Mouse (Mus musculus) kidney, postnatal 0 days (tissue): Measurements from ENCODE around the gene C1qtnf4. TPM values are rescaled to one million over a fixed set of nuclear protein-coding genes. Genes with fewer than 3 reads are reported as not detected.
"Not testable (repeated sequence)": the region's sequence is repeated elsewhere in the genome, so short reads cannot be mapped to it uniquely, and the experiment has no call there.

Source experiments
- ATAC-seq: fragments of 200-750 bp; cut with Nextera tagmentation; replicated peaks from 2 replicates; pipeline ENCODE4 v1.8.0; 2017; ENCODE audit warnings: low read depth, moderate number of reproducible peaks, moderate TSS enrichment, moderate library complexity; ENCODE audit not compliant: low FRiP score
- DNase-seq: peaks from one replicate; pipeline ENCODE4 v3.0.0-alpha.2; 2016; ENCODE audit warnings: low spot score
- H3K27ac ChIP-seq: fragments of 300-500 bp; sonication (generic); 2 replicates; pipeline ENCODE4 v1.5.1; 2014; ENCODE audit warnings: mild to moderate bottlenecking
- H3K27me3 ChIP-seq: fragments of 300-500 bp; sonication (generic); 2 replicates; pipeline ENCODE4 v1.6.1; 2014; ENCODE audit warnings: low read length, mixed read lengths; ENCODE audit not compliant: insufficient read depth
- H3K36me3 ChIP-seq: fragments of 300-500 bp; sonication (generic); 2 replicates; pipeline ENCODE4 v1.6.1; 2014; ENCODE audit warnings: low read length, mixed read lengths; ENCODE audit not compliant: insufficient read depth
- H3K4me1 ChIP-seq: fragments of 300-500 bp; sonication (generic); replicated peaks from 2 replicates; pipeline ENCODE4 v1.6.1; 2014; ENCODE audit warnings: antibody characterized with exemption, low read length, mixed read lengths; ENCODE audit not compliant: insufficient read depth
- H3K4me2 ChIP-seq: fragments of 300-500 bp; sonication (generic); 2 replicates; pipeline ENCODE4 v1.6.1; 2014; ENCODE audit warnings: mild to moderate bottlenecking, low read length, moderate library complexity, mixed read lengths
- H3K4me3 ChIP-seq: fragments of 300-500 bp; sonication (generic); replicated peaks from 2 replicates; pipeline ENCODE4 v1.5.1; 2014; ENCODE audit warnings: low read depth, low read length
- H3K9ac ChIP-seq: fragments of 300-500 bp; sonication (generic); 2 replicates; pipeline ENCODE4 v1.6.1; 2014; ENCODE audit warnings: low read depth, low read length
- H3K9me3 ChIP-seq: fragments of 300-500 bp; sonication (generic); replicated peaks from 2 replicates; pipeline ENCODE4 v1.6.1; 2016; ENCODE audit warnings: low read length, inconsistent platforms, mixed read lengths
- CTCF ChIP-seq: IDR thresholded peaks from 2 replicates; pipeline ENCODE4 v1.5.1; 2016; ENCODE audit warnings: antibody characterized with exemption, low read depth, mild to moderate bottlenecking, moderate library complexity
- WGBS: fragments of 180-500 bp; shearing (Covaris S2); extraction: QIAGEN DNeasy Blood & Tissue Kit; methylation state at CpG from one replicate; pipeline ENCODE4 v1.1.7; 2014; 5-methylcytosine and 5-hydroxymethylcytosine counted together
- polyA plus RNA-seq: library from polyadenylated mRNA; unstranded; fragments of >200 nt; fragmentation: Nextera tagmentation; extraction: Ambion mirVana; gene quantifications from 2 replicates; pipeline ENCODE4 v1.2.1, GENCODE M21; 2015

C1qtnf4 gene
- polyA plus RNA-seq, 1 experiment from 2014 or later: 28.0 TPM

DNA sequence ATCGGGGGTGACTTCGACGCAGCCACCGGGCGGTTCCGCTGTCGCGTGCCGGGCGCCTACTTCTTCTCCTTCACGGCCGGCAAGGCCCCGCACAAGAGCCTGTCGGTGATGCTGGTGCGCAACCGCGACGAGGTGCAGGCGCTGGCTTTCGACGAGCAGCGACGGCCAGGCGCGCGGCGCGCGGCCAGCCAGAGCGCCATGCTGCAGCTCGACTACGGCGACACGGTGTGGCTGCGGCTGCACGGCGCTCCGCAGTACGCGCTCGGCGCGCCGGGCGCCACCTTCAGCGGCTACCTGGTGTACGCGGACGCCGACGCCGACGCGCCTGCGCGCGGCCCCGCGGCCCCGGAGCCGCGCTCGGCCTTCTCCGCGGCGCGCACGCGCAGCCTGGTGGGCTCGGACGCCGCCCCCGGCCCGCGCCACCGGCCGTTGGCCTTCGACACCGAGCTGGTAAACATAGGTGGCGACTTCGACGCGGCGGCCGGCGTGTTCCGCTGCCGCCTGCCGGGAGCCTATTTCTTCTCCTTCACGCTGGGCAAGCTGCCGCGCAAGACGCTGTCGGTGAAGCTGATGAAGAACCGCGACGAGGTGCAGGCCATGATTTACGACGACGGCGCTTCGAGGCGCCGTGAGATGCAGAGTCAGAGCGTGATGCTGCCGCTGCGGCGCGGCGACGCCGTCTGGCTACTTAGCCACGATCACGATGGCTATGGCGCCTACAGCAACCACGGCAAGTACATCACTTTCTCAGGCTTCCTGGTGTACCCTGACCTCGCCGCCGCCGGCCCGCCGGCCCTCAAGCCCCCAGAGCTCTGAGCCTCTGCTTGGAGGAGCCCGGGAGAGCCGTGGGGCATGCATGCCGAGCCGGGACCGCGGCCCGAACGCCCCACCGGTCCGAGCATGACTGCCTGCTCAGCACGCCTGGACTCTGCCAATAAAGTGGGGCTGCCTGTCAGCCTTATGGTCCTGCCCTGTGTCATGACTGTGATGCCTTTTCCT is 4.2 kb downstream of the C1qtnf4 start:
- H3K36me3 ChIP-seq: no peaks in the 10 kb centered on the region
- H3K9ac ChIP-seq: peak overlapping the region; percentile 71
- DNase-seq (peak; percentile 58), ATAC-seq (peak; percentile 77)
- peak overlapping the region; percentile 47 for H3K27ac ChIP-seq
- H3K4me3 ChIP-seq: peak overlapping the region; percentile 56
- no peak for TF ChIP-seq CTCF
- peaks cover 20% of the 10 kb centered on the region; the same call in 1 of the 2 replicates for H3K27me3 ChIP-seq
- peaks cover 15% of the 10 kb centered on the region; the same call in 1 of the 2 replicates for H3K4me1 ChIP-seq
- no peaks in the 10 kb centered on the region for H3K9me3 ChIP-seq
- peak overlapping the region; percentile 85 for H3K4me2 ChIP-seq
- WGBS: 1% methylated on average over 130 of the region's 133 CpGs

GRCm38 (mm10) chr2:90893673-90894298 is 8.1 kb downstream of the C1qtnf4 start:
- Histone ChIP-seq H3K4me1 (peaks cover 6% of the 10 kb centered on the region; the same call in 1 of the 2 replicates), H3K9ac (no peak overlapping the region), H3K4me2 (no peak overlapping the region), H3K27me3 (no peaks in the 10 kb centered on the region), H3K36me3 (peaks cover 21% of the 10 kb centered on the region), H3K9me3 (no peaks in the 10 kb centered on the region), H3K4me3 (no peak overlapping the region), H3K27ac (no peak overlapping the region)
- TF ChIP-seq CTCF: no peak
- ATAC-seq (no peak), DNase-seq (no peak)
- 85% methylated on average over 6 of the region's 6 CpGs for WGBS

DNA sequence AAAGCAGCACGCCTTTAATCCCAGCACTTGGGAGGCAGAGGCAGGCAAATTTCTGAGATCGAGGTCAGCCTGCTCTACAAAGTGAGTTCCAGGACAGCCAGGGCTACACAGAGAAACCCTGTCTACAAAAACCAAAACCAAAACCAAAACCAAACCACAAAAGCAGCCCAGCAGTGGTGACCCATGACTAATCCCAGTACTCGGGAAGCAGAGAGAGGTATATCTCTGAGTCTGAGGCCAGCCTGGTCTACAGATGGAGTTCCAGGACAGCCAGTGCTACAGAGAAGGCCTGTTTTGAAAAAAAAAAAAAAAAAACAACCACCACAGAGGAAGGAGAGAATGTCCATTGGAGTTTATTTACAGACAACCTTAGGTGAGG is 8.6 kb downstream of the C1qtnf4 start:
- not testable (repeated sequence) for ATAC-seq, H3K4me2 ChIP-seq, H3K9me3 ChIP-seq, H3K4me3 ChIP-seq, H3K4me1 ChIP-seq, H3K27ac ChIP-seq, DNase-seq, H3K9ac ChIP-seq, H3K27me3 ChIP-seq
- WGBS: 94% methylated on average over 3 of the region's 3 CpGs
- peaks cover 21% of the 10 kb centered on the region for H3K36me3 ChIP-seq

DNA sequence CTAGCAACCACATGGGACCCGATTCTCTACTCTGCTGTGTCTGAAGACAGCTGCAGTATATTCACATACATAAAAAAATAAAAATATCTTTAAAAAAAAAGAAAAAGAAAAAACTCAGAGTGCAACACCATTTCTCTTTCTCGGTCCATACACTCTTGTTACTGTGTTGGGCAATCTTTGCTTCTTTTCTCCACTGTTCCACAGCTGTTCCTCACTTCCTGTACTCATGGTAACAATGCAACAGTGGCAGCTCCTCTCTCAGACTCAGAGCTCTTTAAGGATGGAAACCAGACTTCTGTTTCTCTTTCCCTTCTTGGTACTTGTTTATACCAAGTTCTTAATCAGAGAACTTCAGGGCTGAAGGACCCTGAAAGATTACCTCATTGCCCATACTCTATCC is 17.7 kb downstream of the C1qtnf4 start:
- no peak for ATAC-seq
- peak overlapping the region; percentile 70 for H3K4me2 ChIP-seq
- no peaks in the 10 kb centered on the region for H3K9me3 ChIP-seq
- H3K27me3 ChIP-seq: no peaks in the 10 kb centered on the region
- no peak for TF ChIP-seq CTCF
- peak overlapping the region; percentile 89 for H3K4me3 ChIP-seq
- H3K4me1 ChIP-seq: 0 out of 2 replicates have a peak, but pooled peaks cover 12% of the 10 kb centered on the region
- no peak for DNase-seq
- 78% methylated on average over 2 of the region's 2 CpGs for WGBS
- peak overlapping the region; percentile 89 for H3K9ac ChIP-seq
- H3K36me3 ChIP-seq: peaks cover 17% of the 10 kb centered on the region
- H3K27ac ChIP-seq: peak overlapping the region; percentile 95; the same call in 1 of the 2 replicates

DNA sequence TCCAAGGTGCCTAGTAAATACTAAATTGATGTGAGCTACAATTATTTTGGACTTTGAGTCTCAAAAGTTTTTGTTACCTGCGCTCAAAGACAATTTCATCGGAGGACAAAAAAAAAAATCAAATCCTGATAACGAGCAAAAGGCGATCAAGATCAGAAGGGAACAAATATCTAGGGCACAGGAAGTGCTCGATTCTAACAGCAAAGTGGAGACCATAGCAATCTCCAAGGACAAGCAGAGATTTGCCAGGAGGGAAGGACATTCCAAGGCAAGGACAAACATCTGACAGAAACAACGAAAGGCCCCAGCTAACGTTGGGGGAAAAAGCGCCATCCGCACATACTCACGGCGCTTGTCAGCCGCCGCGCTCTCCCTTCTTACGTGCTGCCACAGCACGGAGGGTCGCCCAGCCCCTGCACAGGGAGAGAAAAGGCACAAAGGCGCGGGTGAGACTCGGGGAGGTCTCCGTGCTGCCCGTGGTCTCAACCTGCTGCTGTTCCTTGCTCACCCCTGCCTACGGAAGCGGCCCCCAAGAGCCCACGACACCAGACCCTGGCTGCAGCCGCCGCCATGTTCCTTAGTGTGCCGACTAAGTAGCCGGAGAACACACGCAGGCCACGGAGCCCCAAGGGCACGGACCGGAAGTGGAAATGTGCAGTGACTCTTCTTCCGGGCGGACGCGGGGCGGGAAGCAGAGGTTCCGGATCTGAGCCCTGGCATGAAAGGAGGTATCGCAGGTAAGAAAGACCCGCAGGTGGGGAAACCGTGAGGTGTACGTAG is 18.6 kb downstream of the C1qtnf4 start, which contains the start of the genes Kbtbd4 and Ndufs3:
Gene Kbtbd4, plus strand, starts transcription at position 665 of the 780 bp plus-strand sequence.
Gene Ndufs3, minus strand, starts transcription at position 752 of the 780 bp plus-strand sequence.
- peak within 1 kb of the TSS; percentile 89 for H3K9ac ChIP-seq
- H3K4me1 ChIP-seq: 0 out of 2 replicates have a peak, but pooled peaks cover 12% of the 10 kb centered on the region
- H3K27ac ChIP-seq: peak within 1 kb of the TSS; percentile 95
- H3K4me2 ChIP-seq: peak within 1 kb of the TSS; percentile 70
- TF ChIP-seq CTCF: 0 out of 2 replicates have a peak, but pooled peaks have one; percentile 3
- H3K36me3 ChIP-seq: peaks cover 21% of the 10 kb centered on the region
- DNase-seq (peak; percentile 95), ATAC-seq (peak; percentile 95)
- H3K4me3 ChIP-seq: peak within 1 kb of the TSS; percentile 89
- H3K27me3 ChIP-seq: no peaks in the 10 kb centered on the region
- no peaks in the 10 kb centered on the region for H3K9me3 ChIP-seq
- under 1% methylated on average over 43 of the region's 43 CpGs for WGBS
